Mouse (Mus musculus): ENCODE measurements at regions not wholly inside any gene's neighbourhood (a gene's known extent, or its start where the extent isn't known, plus 50 kb on each side); places are given as distances from the start of the nearest gene placed in this dataset.

GRCm38 (mm10) chr19:19246837-19247560 lies 136.0 kb upstream of the Rorb start:
- TF ChIP-seq CTCF (IDR thresholded peaks at IDR 0.05; ENCODE audit: low read depth) (no peak), EP300 (optimal IDR thresholded peaks at IDR 0.05) (no peak)
